Mouse (Mus musculus) hindbrain, embryonic 12.5 days (tissue): Measurements from ENCODE around the gene Mettl16. TPM values are rescaled to one million over a fixed set of nuclear protein-coding genes. Genes with fewer than 3 reads are reported as not detected.
"Not testable (repeated sequence)": the region's sequence is repeated elsewhere in the genome, so short reads cannot be mapped to it uniquely, and the experiment has no call there.

Source experiments
- ATAC-seq: fragments of 200-750 bp; cut with Nextera tagmentation; 2 replicates; pipeline ENCODE4 v1.8.0; 2017; ENCODE audit warnings: moderate TSS enrichment; ENCODE audit not compliant: low FRiP score
- H3K27ac ChIP-seq: fragments of 300-500 bp; sonication (generic); 2 replicates; pipeline ENCODE4 v1.5.1; 2016; ENCODE audit warnings: mild to moderate bottlenecking
- H3K27me3 ChIP-seq: fragments of 300-500 bp; sonication (generic); 2 replicates; pipeline ENCODE4 v1.6.1; 2016; ENCODE audit warnings: mild to moderate bottlenecking
- H3K36me3 ChIP-seq: fragments of 300-500 bp; sonication (generic); 2 replicates; pipeline ENCODE4 v1.6.1; 2016; ENCODE audit warnings: mild to moderate bottlenecking
- H3K4me1 ChIP-seq: fragments of 300-500 bp; sonication (generic); 2 replicates; pipeline ENCODE4 v1.6.1; 2016
- H3K4me2 ChIP-seq: fragments of 300-500 bp; sonication (generic); replicated peaks from 2 replicates; pipeline ENCODE4 v1.6.1; 2016; ENCODE audit warnings: mild to moderate bottlenecking
- H3K4me3 ChIP-seq: fragments of 300-500 bp; sonication (generic); 2 replicates; pipeline ENCODE4 v1.5.1; 2016; ENCODE audit warnings: mild to moderate bottlenecking
- H3K9ac ChIP-seq: fragments of 300-500 bp; sonication (generic); 2 replicates; pipeline ENCODE4 v1.6.1; 2016; ENCODE audit warnings: mild to moderate bottlenecking, moderate library complexity
- H3K9me3 ChIP-seq: fragments of 300-500 bp; sonication (generic); replicated peaks from 2 replicates; pipeline ENCODE4 v1.6.1; 2016; ENCODE audit warnings: mild to moderate bottlenecking
- WGBS: fragments of 180-500 bp; shearing (Covaris S2); methylation state at CpG from one replicate; pipeline ENCODE4 v1.1.7; 2016; 5-methylcytosine and 5-hydroxymethylcytosine counted together
- polyA plus RNA-seq: library from polyadenylated mRNA; unstranded; fragments of >200 nt; fragmentation: Nextera tagmentation; extraction: Ambion mirVana; gene quantifications from 2 replicates; pipeline ENCODE4 v1.2.1, GENCODE M21; 2016

Mettl16 gene
- polyA plus RNA-seq, 1 experiment from 2014 or later = 57.5 TPM

DNA sequence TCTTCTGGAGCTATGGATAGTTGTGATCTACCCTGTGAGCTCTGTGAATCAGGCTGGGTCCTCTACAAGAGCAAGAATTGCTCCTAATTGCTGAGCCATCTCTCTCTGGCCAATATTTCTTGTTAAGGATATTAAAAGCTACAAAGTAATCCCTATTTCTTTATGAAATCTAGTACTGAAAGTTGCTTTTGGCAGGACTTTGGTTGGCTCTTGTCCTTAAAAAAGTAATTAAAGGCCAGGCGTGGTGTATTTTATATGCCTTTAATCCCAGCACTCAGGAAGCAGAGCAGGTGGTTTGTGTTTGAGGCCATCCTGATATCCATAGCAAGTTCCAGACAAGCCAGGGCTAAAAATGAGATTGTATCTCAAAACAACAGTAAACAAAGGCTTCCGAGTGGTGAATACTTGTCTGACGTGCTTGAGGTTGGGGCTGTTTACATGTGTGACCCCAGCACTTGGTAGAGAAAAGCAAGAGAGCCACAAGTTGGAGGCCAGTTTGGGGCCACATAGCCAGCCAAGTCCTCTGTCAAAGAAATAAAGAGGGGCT lies 33.5 kb downstream of the Mettl16 start:
- no peaks in the 10 kb centered on the region for H3K27me3 ChIP-seq
- WGBS = 91% methylated on average over 3 of the region's 3 CpGs
- no peak overlapping the region for H3K9ac ChIP-seq
- peaks cover 48% of the 10 kb centered on the region for H3K36me3 ChIP-seq
- no peaks in the 10 kb centered on the region for H3K9me3 ChIP-seq
- no peak overlapping the region for H3K4me2 ChIP-seq
- ATAC-seq = no peak
- H3K27ac ChIP-seq = no peak overlapping the region
- H3K4me3 ChIP-seq = no peak overlapping the region
- no peaks in the 10 kb centered on the region for H3K4me1 ChIP-seq

DNA sequence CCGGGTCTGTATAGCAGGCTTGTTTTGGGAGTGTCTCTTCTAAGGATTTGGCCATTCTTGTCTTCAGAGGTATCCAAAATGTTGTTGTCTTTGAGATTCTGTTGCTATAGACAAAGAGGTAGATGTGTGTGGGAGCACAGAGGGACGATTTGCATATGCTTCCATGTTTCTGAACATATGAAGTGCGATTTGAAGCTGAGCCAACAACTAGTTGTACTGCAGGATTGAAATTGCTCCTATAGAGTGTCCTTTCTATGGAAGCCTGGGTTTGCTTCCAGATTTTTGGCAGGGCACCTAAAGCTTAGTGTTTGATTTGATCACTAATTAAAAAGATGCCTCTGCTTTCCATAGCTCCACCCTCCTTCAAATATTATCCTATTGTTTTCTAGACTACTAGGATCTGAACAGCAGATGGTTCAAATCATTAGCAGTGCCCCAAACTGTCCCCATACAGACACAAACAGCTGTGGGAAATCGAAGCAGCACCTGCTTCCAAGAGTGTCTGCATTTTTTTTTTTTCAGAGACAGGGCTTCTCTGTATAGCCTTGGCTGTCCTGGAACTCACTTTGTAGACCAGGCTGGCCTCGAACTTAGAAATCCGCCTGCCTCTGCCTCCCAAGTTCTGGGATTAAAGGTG lies 36.7 kb downstream of the Mettl16 start:
- Histone ChIP-seq H3K4me3 (no peak overlapping the region), H3K4me1 (no peaks in the 10 kb centered on the region), H3K9ac (no peak overlapping the region), H3K27ac (no peak overlapping the region), H3K4me2 (no peak overlapping the region), H3K36me3 (peaks cover 44% of the 10 kb centered on the region), H3K27me3 (no peaks in the 10 kb centered on the region), H3K9me3 (no peaks in the 10 kb centered on the region)
- no peak for ATAC-seq
- 93% methylated on average over 6 of the region's 6 CpGs for WGBS

DNA sequence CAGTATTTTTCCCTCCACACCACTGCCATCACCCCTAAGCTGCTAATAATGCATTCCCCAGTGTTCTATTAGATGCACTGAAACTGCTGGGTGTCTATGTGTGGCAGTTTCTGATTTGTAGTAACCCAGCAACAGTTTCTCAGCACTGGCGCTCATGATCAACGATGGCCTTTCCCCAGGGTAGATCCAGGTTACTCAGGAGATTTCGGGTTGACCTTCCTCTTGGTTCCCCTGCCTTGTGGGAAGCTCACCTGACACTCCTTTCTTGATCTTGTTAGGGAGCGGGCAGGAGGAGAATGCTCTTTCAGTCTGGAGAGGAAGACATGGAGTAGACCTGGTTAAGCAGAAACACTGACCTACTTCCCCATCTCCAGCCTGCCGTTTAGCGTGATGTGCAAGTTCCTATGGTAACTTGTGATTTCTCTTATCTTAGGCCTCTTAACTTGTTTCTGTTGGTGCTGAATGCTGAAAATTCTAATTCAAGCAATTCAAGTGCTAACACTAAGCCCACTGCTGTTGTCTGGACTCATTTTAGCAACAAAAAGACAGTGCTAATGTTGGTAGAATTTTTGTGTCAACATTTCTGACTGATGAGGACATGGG lies 37.7 kb downstream of the Mettl16 start:
- no peak overlapping the region for H3K4me3 ChIP-seq
- H3K4me1 ChIP-seq = no peaks in the 10 kb centered on the region
- no peaks in the 10 kb centered on the region for H3K9me3 ChIP-seq
- H3K27ac ChIP-seq = no peak overlapping the region
- no peak overlapping the region for H3K4me2 ChIP-seq
- WGBS = 94% methylated on average over 6 of the region's 6 CpGs
- H3K36me3 ChIP-seq = peaks cover 44% of the 10 kb centered on the region
- H3K27me3 ChIP-seq = no peaks in the 10 kb centered on the region
- no peak for ATAC-seq
- no peak overlapping the region for H3K9ac ChIP-seq

DNA sequence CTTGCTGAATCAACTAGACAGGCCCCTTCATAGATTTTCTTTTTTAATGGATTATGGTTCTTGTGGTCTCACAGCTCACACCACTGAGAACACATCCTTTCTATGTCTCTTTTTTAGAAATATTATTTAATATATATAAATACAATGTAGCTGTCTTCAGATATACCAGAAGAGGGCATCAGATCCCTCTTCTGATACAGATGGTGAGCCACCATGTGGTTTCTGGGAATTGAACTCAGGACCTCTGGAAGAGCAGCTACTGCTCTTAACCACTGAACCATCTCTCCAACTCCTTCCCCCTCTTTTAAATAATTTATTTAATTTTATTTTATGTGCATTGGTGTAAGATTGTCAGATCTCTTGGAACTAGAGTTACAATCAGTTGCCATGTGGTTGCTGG lies 39.5 kb downstream of the Mettl16 start:
- H3K4me2 ChIP-seq = no peak overlapping the region
- no peak overlapping the region for H3K9ac ChIP-seq
- ATAC-seq = no peak
- no peaks in the 10 kb centered on the region for H3K4me1 ChIP-seq
- H3K27me3 ChIP-seq = no peaks in the 10 kb centered on the region
- no peak overlapping the region for H3K4me3 ChIP-seq
- H3K36me3 ChIP-seq = peaks cover 37% of the 10 kb centered on the region
- H3K9me3 ChIP-seq = no peaks in the 10 kb centered on the region
- H3K27ac ChIP-seq = no peak overlapping the region

DNA sequence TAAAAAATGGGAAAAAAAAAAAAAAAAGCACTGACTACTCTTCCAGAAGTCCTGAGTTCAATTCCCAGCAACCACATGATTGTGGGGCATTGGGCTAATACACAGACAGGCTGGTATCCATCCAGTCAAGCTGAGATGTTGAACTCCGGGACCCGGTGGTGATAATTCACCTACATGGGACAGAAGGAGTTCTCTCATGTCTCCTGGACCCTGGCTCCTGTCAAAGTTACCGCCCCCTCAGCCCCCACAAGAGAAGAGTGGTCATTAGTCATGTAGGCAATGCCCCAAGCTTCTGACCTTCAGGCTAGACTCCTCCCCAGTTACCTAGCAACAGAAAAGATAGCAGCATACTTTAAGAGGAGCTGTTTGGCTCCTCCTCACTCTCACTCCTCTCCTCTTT lies 40.4 kb downstream of the Mettl16 start:
- not testable (repeated sequence) for H3K4me2 ChIP-seq, H3K27ac ChIP-seq, ATAC-seq, H3K9ac ChIP-seq, H3K4me1 ChIP-seq, H3K27me3 ChIP-seq, H3K4me3 ChIP-seq, H3K9me3 ChIP-seq
- peaks cover 29% of the 10 kb centered on the region for H3K36me3 ChIP-seq
- 42% methylated on average over 3 of the region's 3 CpGs for WGBS

DNA sequence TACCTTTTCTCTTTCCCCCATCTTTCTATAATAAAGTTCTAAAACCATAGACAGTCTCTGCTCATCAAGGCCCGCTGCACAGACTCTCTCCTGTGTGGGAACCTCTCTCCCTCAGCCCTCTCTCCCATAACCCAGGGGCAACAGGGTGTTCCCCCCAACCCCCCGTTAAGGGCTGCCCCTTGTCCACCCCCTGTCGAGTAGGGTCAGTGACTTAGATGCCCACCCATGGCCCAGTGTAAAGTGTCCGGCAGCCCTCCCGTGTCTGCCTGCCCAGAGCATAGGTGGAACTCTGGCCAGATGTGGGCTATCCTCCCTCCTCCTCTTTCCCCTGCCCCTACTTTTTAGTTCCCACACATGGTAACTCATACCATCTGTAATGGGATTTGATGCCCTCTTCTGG lies 40.9 kb downstream of the Mettl16 start:
- Histone ChIP-seq H3K9me3 (no peaks in the 10 kb centered on the region), H3K36me3 (peaks cover 24% of the 10 kb centered on the region), H3K27ac (no peak overlapping the region), H3K4me3 (no peak overlapping the region), H3K4me2 (no peak overlapping the region), H3K9ac (no peak overlapping the region), H3K27me3 (no peaks in the 10 kb centered on the region), H3K4me1 (no peaks in the 10 kb centered on the region)
- ATAC-seq = no peak
- WGBS = 50% methylated on average over 5 of the region's 5 CpGs

DNA sequence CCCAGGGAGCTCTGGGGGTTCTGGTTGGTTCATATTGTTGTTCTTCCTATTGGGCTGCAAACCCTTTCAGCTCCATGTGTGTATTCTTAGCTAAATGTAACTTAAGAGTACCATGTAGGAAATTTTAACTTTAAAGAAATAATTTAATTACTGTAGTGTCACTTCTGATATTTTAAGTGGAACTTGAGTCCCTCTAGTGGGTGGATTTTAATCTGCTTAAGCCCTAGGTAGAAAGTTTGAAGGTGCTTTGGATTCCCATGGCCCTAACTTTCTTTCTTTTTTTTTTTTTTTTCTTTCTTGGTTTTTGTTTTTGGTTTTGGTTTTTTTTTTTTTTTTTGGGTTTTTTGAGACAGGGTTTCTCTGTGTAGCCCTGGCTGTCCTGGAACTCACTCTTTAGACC lies 45.2 kb downstream of the Mettl16 start:
- H3K9ac ChIP-seq = no peak overlapping the region
- no peak overlapping the region for H3K27ac ChIP-seq
- H3K4me2 ChIP-seq = no peak overlapping the region
- no peaks in the 10 kb centered on the region for H3K4me1 ChIP-seq
- H3K9me3 ChIP-seq = no peaks in the 10 kb centered on the region
- no peak for ATAC-seq
- no peaks in the 10 kb centered on the region for H3K27me3 ChIP-seq
- H3K4me3 ChIP-seq = no peak overlapping the region
- H3K36me3 ChIP-seq = peaks cover 25% of the 10 kb centered on the region

DNA sequence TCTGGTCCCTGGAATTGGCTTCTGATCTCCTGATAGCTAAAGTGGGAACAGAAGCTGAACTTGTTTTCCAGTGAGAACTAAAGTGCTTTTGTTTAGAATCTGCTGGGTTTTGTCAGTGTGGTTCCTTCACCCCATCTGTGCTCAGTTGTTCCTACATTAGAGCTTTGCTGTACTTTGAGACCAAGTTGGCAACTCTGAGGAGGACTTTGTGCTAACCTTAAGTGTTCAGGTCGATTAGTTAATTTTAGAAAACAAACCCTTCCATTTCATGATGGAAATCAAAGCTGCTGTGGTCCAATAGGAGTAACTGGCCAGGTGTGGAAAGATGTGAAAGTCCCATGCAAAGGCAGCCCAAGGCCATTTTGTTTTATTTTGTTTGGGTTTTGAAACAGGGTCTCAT lies 50.3 kb downstream of the Mettl16 start:
- Histone ChIP-seq H3K27ac (no peak overlapping the region), H3K9me3 (no peaks in the 10 kb centered on the region), H3K36me3 (peaks cover 22% of the 10 kb centered on the region), H3K4me3 (no peak overlapping the region), H3K27me3 (no peaks in the 10 kb centered on the region), H3K9ac (no peak overlapping the region), H3K4me2 (no peak overlapping the region), H3K4me1 (no peaks in the 10 kb centered on the region)
- ATAC-seq = no peak
- WGBS = 88% methylated on average over 1 of the region's 1 CpGs

DNA sequence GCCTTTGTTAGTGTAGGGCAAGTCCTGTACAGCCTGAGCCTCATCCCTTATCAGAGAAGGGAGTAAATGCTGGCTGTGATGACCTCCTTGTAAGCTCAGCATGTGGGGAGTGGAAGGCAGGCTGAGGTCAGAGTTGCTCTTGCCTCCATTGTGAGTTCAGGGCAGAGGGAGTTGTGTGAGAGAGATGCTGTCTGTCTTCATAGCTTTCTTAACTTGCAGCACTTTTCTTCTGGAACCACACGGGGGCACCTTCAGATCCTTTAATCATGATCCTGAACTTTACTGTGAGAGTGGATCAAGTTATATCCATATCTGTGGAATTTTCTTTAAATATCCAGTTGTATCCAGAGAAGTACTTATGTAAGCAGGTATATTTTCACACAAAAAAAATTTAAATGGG lies 50.8 kb downstream of the Mettl16 start:
- Histone ChIP-seq H3K9me3 (no peaks in the 10 kb centered on the region), H3K27ac (no peak overlapping the region), H3K4me2 (no peak overlapping the region), H3K4me1 (no peaks in the 10 kb centered on the region), H3K9ac (no peak overlapping the region), H3K27me3 (no peaks in the 10 kb centered on the region), H3K36me3 (peaks cover 22% of the 10 kb centered on the region), H3K4me3 (no peak overlapping the region)
- ATAC-seq = no peak
- WGBS = 59% methylated on average over 1 of the region's 1 CpGs

DNA sequence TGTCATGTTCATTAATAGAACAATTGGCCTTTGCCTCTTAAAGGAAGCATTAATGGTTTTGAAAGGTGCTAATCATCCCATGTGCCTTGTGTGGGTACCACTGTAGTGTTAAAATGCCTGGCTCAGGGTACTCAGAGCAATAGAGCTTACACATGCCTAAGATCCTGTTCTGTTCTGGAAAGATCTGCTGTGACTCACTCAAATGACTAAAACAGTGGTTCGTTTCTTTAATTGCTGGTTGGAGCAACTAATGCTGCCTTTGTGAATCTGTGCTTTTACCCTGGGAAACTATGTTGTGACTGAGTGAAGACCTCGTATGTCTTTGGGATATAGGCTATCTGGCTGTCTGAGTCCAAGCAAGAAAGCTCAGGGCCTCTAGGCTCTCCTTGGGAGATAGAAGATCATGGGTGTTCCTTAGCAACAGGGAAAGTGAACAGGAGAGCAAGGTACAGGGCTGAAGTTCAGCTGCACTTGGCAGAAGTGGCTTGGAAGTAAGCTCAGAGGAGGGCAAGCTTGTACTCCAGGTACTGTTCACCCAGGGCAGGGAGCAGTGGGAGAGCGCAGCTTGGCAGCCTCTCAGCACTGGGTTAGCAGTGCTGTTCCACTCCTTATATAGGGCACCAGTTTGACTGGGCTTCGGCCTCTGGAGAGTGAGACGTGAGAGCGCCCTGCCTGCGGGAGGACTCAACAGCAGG lies 52.3 kb downstream of the Mettl16 start:
- Histone ChIP-seq H3K4me2 (no peak overlapping the region), H3K36me3 (peaks cover 10% of the 10 kb centered on the region; the same call in 1 of the 2 replicates), H3K27ac (no peak overlapping the region), H3K4me3 (no peak overlapping the region), H3K9me3 (no peaks in the 10 kb centered on the region), H3K27me3 (no peaks in the 10 kb centered on the region), H3K9ac (no peak overlapping the region), H3K4me1 (no peaks in the 10 kb centered on the region)
- WGBS = 78% methylated on average over 7 of the region's 7 CpGs
- ATAC-seq = no peak

DNA sequence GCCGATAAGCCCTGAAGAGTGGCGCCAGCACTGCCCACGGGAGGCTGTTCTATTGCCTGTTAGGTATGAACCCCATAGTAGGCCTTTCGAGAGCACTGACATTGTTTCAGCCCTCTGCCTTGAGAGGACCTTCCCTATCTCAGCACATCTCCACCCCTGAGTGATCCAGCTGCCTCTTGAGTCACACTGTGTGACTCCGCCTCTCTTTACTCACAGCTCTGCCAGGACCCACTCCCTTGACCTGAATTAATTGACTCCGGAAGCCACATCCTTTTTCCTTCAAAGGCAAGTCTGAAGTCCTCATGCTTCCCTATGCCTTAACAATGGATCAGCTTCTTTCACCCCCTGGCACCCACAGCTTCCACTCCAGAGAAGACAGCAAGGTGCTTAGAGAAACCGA lies 55.5 kb downstream of the Mettl16 start:
- no peaks in the 10 kb centered on the region for H3K27me3 ChIP-seq
- H3K4me3 ChIP-seq = no peak overlapping the region
- H3K9ac ChIP-seq = no peak overlapping the region
- H3K9me3 ChIP-seq = no peaks in the 10 kb centered on the region
- no peaks in the 10 kb centered on the region for H3K36me3 ChIP-seq
- H3K27ac ChIP-seq = no peak overlapping the region
- H3K4me1 ChIP-seq = peaks cover 16% of the 10 kb centered on the region
- WGBS = 62% methylated on average over 7 of the region's 7 CpGs
- H3K4me2 ChIP-seq = no peak overlapping the region
- ATAC-seq = no peak

DNA sequence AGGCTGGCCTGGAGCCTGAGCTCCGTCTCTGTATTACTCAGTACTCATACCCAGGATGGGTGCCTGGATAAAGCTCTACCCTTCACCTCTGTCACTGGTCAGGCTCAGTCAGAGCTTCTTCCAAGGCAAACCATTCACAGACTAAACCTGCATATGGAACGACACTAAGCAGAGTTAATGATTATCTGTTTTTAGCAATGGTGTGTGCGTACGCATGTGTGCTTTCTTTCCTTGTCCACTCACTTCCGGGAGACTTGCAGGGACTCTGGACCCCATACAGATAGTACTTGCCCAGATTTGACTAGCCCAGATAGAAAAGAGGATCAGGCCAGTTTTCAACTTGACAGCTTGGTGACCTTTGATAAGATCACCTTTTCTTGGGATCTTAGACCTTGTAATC lies 56.1 kb downstream of the Mettl16 start:
- no peak for ATAC-seq
- WGBS = 87% methylated on average over 5 of the region's 5 CpGs

More for the DNA sequence above, 56.1 kb downstream of the Mettl16 start:
- H3K27ac ChIP-seq = no peak overlapping the region
- no peak overlapping the region for H3K4me3 ChIP-seq
- no peaks in the 10 kb centered on the region for H3K36me3 ChIP-seq
- no peaks in the 10 kb centered on the region for H3K27me3 ChIP-seq
- peaks cover 16% of the 10 kb centered on the region for H3K4me1 ChIP-seq
- no peak overlapping the region for H3K9ac ChIP-seq
- H3K9me3 ChIP-seq = no peaks in the 10 kb centered on the region
- no peak overlapping the region for H3K4me2 ChIP-seq
